Mouse (Mus musculus) limb, embryonic 11.5 days (tissue): ENCODE results near the gene Krt80. TPM values are rescaled to one million over a fixed set of nuclear protein-coding genes. Genes with fewer than 3 reads are reported as not detected.

Experiments
- ATAC-seq: fragments of 200-750 bp; cut with Nextera tagmentation; 2 replicates; pipeline ENCODE4 v1.8.0; 2017; ENCODE audit warnings: low read depth; ENCODE audit not compliant: insufficient number of reproducible peaks, low FRiP score, low TSS enrichment
- DNase-seq: peaks from one replicate; pipeline ENCODE4 v3.0.0-alpha.2; 2015; ENCODE audit warnings: low spot score
- H3K27ac ChIP-seq: fragments of 300-500 bp; sonication (generic); replicated peaks from 2 replicates; pipeline ENCODE4 v1.5.1; 2014; ENCODE audit warnings: low read depth, mild to moderate bottlenecking, low read length
- H3K27me3 ChIP-seq: fragments of 300-500 bp; sonication (generic); 2 replicates; pipeline ENCODE4 v1.6.1; 2014; ENCODE audit warnings: mild to moderate bottlenecking, low read length, mixed read lengths; ENCODE audit not compliant: control insufficient read depth, insufficient read depth
- H3K36me3 ChIP-seq: fragments of 300-500 bp; sonication (generic); 2 replicates; pipeline ENCODE4 v1.6.1; 2014; ENCODE audit warnings: mild to moderate bottlenecking, low read length, moderate library complexity, mixed read lengths; ENCODE audit not compliant: control insufficient read depth, insufficient read depth
- H3K4me1 ChIP-seq: fragments of 300-500 bp; sonication (generic); 2 replicates; pipeline ENCODE4 v1.6.1; 2014; ENCODE audit warnings: low read length, mixed read lengths; ENCODE audit not compliant: control insufficient read depth, insufficient read depth
- H3K4me2 ChIP-seq: fragments of 300-500 bp; sonication (generic); 2 replicates; pipeline ENCODE4 v1.6.1; 2014; ENCODE audit warnings: low read depth, mild to moderate bottlenecking, moderate library complexity; ENCODE audit not compliant: severe bottlenecking
- H3K4me3 ChIP-seq: fragments of 300-500 bp; sonication (generic); 2 replicates; pipeline ENCODE4 v1.5.1; 2014; ENCODE audit warnings: low read depth, low read length
- H3K9ac ChIP-seq: fragments of 300-500 bp; sonication (generic); 2 replicates; pipeline ENCODE4 v1.6.1; 2014; ENCODE audit warnings: mild to moderate bottlenecking, low read length
- H3K9me3 ChIP-seq: fragments of 300-500 bp; sonication (generic); 2 replicates; pipeline ENCODE4 v1.6.1; 2016; ENCODE audit warnings: low read length; ENCODE audit not compliant: control insufficient read depth
- WGBS: fragments of 180-500 bp; shearing (Covaris S2); extraction: QIAGEN DNeasy Blood & Tissue Kit; methylation state at CpG from one replicate; pipeline ENCODE4 v1.1.7; 2014; 5-methylcytosine and 5-hydroxymethylcytosine counted together
- polyA plus RNA-seq: library from polyadenylated mRNA; unstranded; fragments of >200 nt; fragmentation: Nextera tagmentation; extraction: Ambion mirVana; gene quantifications from 2 replicates; pipeline ENCODE4 v1.2.1, GENCODE M21; 2014

The Krt80 gene
- polyA plus RNA-seq, 1 experiment from 2014 or later, result not detected

GRCm38 (mm10) chr15:101396921-101397320, 27.0 kb upstream of the Krt80 start:
- WGBS, result 53% methylated on average over 3 of the region's 3 CpGs
- peak overlapping the region; percentile 58; the same call in 1 of the 2 replicates for H3K27ac ChIP-seq
- no peak overlapping the region for H3K9ac ChIP-seq
- H3K9me3 ChIP-seq, result no peaks in the 10 kb centered on the region
- H3K36me3 ChIP-seq, result no peaks in the 10 kb centered on the region
- no peak overlapping the region for H3K4me2 ChIP-seq
- no peak for ATAC-seq
- no peaks in the 10 kb centered on the region for H3K27me3 ChIP-seq
- peak; percentile 66 for DNase-seq
- no peak overlapping the region for H3K4me3 ChIP-seq
- H3K4me1 ChIP-seq, result peaks cover 4% of the 10 kb centered on the region; the same call in 1 of the 2 replicates

- no peak overlapping the region for H3K4me2 ChIP-seq
- ATAC-seq (no peak), DNase-seq (peak; percentile 52)
- H3K4me3 ChIP-seq, result no peak overlapping the region
- no peaks in the 10 kb centered on the region for H3K36me3 ChIP-seq
- H3K27me3 ChIP-seq, result no peaks in the 10 kb centered on the region
- WGBS, result 10% methylated on average over 7 of the region's 7 CpGs
- no peaks in the 10 kb centered on the region for H3K9me3 ChIP-seq
- H3K27ac ChIP-seq, result peak overlapping the region; percentile 58; the same call in 1 of the 2 replicates
- no peak overlapping the region for H3K9ac ChIP-seq
- H3K4me1 ChIP-seq, result peaks cover 4% of the 10 kb centered on the region; the same call in 1 of the 2 replicates
Observed at GRCm38 (mm10) chr15:101396466-101396865, 26.5 kb upstream of the Krt80 start.

GRCm38 (mm10) chr15:101394908-101395307, 24.9 kb upstream of the Krt80 start:
- H3K9ac ChIP-seq, result no peak overlapping the region
- H3K9me3 ChIP-seq, result no peaks in the 10 kb centered on the region
- no peak overlapping the region for H3K27ac ChIP-seq
- no peak for DNase-seq
- WGBS, result 58% methylated on average over 7 of the region's 7 CpGs
- no peak overlapping the region for H3K4me3 ChIP-seq
- no peaks in the 10 kb centered on the region for H3K27me3 ChIP-seq
- ATAC-seq, result no peak
- H3K4me2 ChIP-seq, result no peak overlapping the region
- peaks cover 4% of the 10 kb centered on the region; the same call in 1 of the 2 replicates for H3K4me1 ChIP-seq
- H3K36me3 ChIP-seq, result no peaks in the 10 kb centered on the region

GRCm38 (mm10) chr15:101392251-101392650, 22.3 kb upstream of the Krt80 start:
- Histone ChIP-seq H3K4me1 (peaks cover 8% of the 10 kb centered on the region; the same call in 1 of the 2 replicates), H3K4me2 (no peak overlapping the region), H3K9me3 (no peaks in the 10 kb centered on the region), H3K27ac (no peak overlapping the region), H3K27me3 (no peaks in the 10 kb centered on the region), H3K9ac (no peak overlapping the region), H3K4me3 (no peak overlapping the region), H3K36me3 (no peaks in the 10 kb centered on the region)
- WGBS, result 85% methylated on average over 5 of the region's 5 CpGs
- ATAC-seq (no peak), DNase-seq (no peak)

GRCm38 (mm10) chr15:101390203-101390602, 20.2 kb upstream of the Krt80 start:
- Histone ChIP-seq H3K4me3 (no peak overlapping the region), H3K4me2 (no peak overlapping the region), H3K9me3 (no peaks in the 10 kb centered on the region), H3K36me3 (no peaks in the 10 kb centered on the region), H3K27me3 (no peaks in the 10 kb centered on the region), H3K27ac (no peak overlapping the region), H3K9ac (no peak overlapping the region), H3K4me1 (peaks cover 4% of the 10 kb centered on the region; the same call in 1 of the 2 replicates)
- DNase-seq (no peak), ATAC-seq (no peak)
- WGBS, result 88% methylated on average over 5 of the region's 5 CpGs

- ATAC-seq (no peak), DNase-seq (no peak)
- no peaks in the 10 kb centered on the region for H3K36me3 ChIP-seq
- H3K9me3 ChIP-seq, result no peaks in the 10 kb centered on the region
- no peak overlapping the region for H3K4me3 ChIP-seq
- 46% methylated on average over 5 of the region's 5 CpGs for WGBS
- H3K27ac ChIP-seq, result no peak overlapping the region
- H3K27me3 ChIP-seq, result no peaks in the 10 kb centered on the region
- no peak overlapping the region for H3K4me2 ChIP-seq
- peaks cover 4% of the 10 kb centered on the region; the same call in 1 of the 2 replicates for H3K4me1 ChIP-seq
- no peak overlapping the region for H3K9ac ChIP-seq
Observed at GRCm38 (mm10) chr15:101388034-101388541, 18.1 kb upstream of the Krt80 start.

GRCm38 (mm10) chr15:101387176-101387575, 17.2 kb upstream of the Krt80 start:
- no peak overlapping the region for H3K27ac ChIP-seq

GRCm38 (mm10) chr15:101385064-101385463, 15.1 kb upstream of the Krt80 start:
- no peak for DNase-seq
- 86% methylated on average over 6 of the region's 6 CpGs for WGBS
- Histone ChIP-seq H3K36me3 (no peaks in the 10 kb centered on the region), H3K4me3 (no peak overlapping the region), H3K4me2 (no peak overlapping the region), H3K27ac (no peak overlapping the region), H3K4me1 (peaks cover 4% of the 10 kb centered on the region; the same call in 1 of the 2 replicates), H3K9me3 (no peaks in the 10 kb centered on the region), H3K9ac (no peak overlapping the region), H3K27me3 (no peaks in the 10 kb centered on the region; the same call in 1 of the 2 replicates)
- no peak for ATAC-seq

More at GRCm38 (mm10) chr15:101387176-101387575, 17.2 kb upstream of the Krt80 start:
- Histone ChIP-seq H3K4me3 (no peak overlapping the region), H3K4me2 (no peak overlapping the region), H3K9me3 (no peaks in the 10 kb centered on the region), H3K4me1 (peaks cover 4% of the 10 kb centered on the region; the same call in 1 of the 2 replicates), H3K9ac (no peak overlapping the region), H3K27me3 (no peaks in the 10 kb centered on the region), H3K36me3 (no peaks in the 10 kb centered on the region)
- no peak for ATAC-seq
- 65% methylated on average over 3 of the region's 3 CpGs for WGBS
- DNase-seq, result no peak

GRCm38 (mm10) chr15:101384610-101385009, 14.6 kb upstream of the Krt80 start:
- Histone ChIP-seq H3K4me2 (no peak overlapping the region), H3K27ac (no peak overlapping the region), H3K9ac (no peak overlapping the region), H3K4me1 (peaks cover 4% of the 10 kb centered on the region; the same call in 1 of the 2 replicates), H3K4me3 (no peak overlapping the region), H3K9me3 (no peaks in the 10 kb centered on the region), H3K36me3 (no peaks in the 10 kb centered on the region), H3K27me3 (no peaks in the 10 kb centered on the region; the same call in 1 of the 2 replicates)
- no peak for ATAC-seq
- WGBS, result 74% methylated on average over 7 of the region's 7 CpGs
- DNase-seq, result no peak
